Mouse (Mus musculus): Measurements from ENCODE around the gene Snx6. TPM values are rescaled to one million over a fixed set of nuclear protein-coding genes. Genes with fewer than 3 reads are reported as not detected.

Snx6 gene
- polyA plus RNA-seq, 1 experiment from 2014 or later: 245 TPM

Other genes starting within 250 kb of the Snx6 start
- 206 and 210 TPM in 2 replicates for gene Sptssa, start 139.1 kb downstream of the Snx6 start, polyA plus RNA-seq (2014; fragmentation: Nextera tagmentation; extraction: Ambion mirVana)
- gene Eapp, start 99.8 kb downstream of the Snx6 start, polyA plus RNA-seq (2014; fragmentation: Nextera tagmentation; extraction: Ambion mirVana): 84.7 and 90.5 TPM in 2 replicates
- gene Cfl2, start 67.2 kb upstream of the Snx6 start, polyA plus RNA-seq (2014; fragmentation: Nextera tagmentation; extraction: Ambion mirVana): 268 and 275 TPM in 2 replicates
- gene Gm20403, start 190.8 kb upstream of the Snx6 start, polyA plus RNA-seq (2014; fragmentation: Nextera tagmentation; extraction: Ambion mirVana): not detected in 2 replicates
- 29.0 and 42.1 TPM in 2 replicates for gene Baz1a, start 218.6 kb upstream of the Snx6 start, polyA plus RNA-seq (2014; fragmentation: Nextera tagmentation; extraction: Ambion mirVana)

Data from hindbrain, embryonic 11.5 days (tissue).